Mouse (Mus musculus) 416B (cell line): Measurements from ENCODE around the gene Sall4.

ENCODE experiments used
- DNase-seq: peaks from one replicate; pipeline ENCODE4 v3.0.0; 2011; ENCODE audit warnings: low read depth

The Sall4 gene

DNA sequence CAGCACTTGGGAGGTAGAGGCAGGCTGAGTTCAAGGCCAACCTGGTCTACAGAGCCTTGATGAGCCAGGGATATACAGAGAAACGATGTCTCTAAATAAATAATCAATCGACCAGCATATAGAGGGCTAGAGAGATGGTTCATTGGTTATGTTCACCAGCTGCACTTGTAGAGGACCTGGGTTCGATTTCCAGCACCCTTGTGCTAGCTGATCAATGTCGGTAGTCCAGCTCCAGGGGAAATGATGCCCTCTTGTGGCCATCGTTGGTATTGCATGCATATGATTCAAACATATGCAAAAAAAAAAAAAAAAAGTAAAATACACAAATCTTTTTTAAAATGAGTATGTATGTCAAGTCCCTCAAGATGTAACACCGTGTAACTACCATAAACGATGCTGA lies 25.1 kb downstream of the Sall4 start:
- DNase-seq, result peak; percentile 8

DNA sequence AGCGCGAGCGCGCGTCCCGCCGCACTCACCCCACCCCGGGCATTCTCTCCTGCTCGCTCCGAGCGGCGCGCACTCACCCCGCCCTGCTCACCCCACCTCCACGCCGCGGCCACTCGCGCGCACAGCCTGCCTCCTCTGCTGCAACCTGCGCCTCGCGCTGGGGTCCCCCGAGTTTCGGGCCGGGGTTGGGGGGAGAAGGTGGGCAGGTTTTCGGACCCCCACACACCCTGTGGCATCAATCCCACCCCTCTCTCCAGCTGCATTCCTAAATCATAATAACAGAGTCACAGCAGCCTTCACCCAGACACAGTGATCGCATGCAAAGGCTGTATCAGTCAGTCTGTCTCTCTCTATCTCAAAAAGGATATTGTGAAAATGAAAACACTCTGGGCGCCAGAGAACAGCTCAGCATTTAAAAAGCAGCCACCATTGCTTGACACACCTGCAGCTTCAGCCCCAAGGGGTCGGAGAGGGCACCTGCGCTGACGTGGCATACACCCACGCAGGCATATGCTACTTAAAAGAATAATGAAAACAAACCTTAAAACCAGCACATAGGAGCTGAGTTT lies 25.6 kb downstream of the Sall4 start, which contains the start of gene Atp9a:
Atp9a (minus strand) TSS at position 351 of the 569 bp plus-strand sequence.
- DNase-seq, result no peak

GRCm38 (mm10) chr2:168741273-168742058 lies 26.3 kb downstream of the Sall4 start:
- no peak for DNase-seq

DNA sequence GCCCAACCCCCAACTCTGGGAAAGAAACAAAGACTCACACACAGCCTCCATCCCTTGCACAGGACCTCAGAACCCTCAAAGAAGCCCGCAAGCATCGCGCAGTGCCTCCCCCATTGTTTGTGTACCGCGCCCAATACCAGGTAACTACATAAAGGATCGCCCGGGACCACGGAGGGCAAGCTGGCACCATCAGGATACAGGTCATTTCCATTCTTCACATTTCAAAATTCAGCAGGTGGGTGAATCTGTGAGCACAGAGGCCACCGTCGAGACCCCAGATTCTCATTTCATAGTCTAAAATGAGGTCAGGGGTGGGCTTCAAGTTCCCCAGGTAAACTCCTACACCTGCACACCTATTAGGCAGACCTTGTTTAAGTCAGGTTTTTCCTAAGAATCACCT lies 27.2 kb downstream of the Sall4 start:
- DNase-seq, result no peak

DNA sequence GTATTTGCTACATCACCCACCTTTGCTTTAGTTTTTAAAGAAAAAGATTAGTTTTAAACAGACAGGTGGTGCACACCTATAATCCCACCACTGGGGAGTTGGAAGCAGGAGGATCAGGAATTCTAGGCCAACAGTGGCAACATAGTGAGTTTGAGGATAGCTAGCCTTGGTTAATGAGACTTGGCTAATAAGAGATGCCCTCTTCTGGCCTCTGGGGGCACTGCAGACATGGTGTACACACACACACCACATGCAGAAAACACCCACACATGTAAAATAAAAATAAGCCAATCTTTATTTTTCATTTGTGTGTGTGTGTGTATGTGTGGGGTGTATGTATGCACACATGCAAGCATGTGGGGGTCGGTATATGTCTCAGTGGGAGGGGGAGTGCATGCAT lies 28.9 kb downstream of the Sall4 start:
- no peak for DNase-seq

GRCm38 (mm10) chr2:168737878-168738277 lies 29.9 kb downstream of the Sall4 start:
- no peak for DNase-seq

GRCm38 (mm10) chr2:168734023-168734422 lies 33.7 kb downstream of the Sall4 start:
- DNase-seq, result no peak

- DNase-seq, result no peak
Observed at GRCm38 (mm10) chr2:168731258-168731657, 36.5 kb downstream of the Sall4 start.

DNA sequence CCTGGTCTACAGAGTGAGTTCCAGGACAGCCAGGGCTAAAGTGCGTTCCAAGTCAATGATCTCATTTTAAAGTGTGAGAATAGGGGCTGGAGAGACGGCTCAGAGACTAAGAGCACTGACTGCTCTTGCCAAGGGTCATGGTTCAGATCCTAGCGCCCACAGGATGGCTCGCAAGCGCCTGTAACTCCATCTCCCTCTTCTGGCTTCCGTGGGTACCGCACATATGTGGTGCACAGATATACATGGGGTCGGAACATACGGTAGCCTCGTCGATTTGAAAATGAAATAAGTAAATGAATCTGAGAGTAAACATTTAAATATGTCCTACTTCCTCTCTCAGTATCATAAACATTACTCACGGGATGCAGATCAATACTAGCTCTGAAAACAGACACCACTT lies 38.0 kb downstream of the Sall4 start:
- no peak for DNase-seq

DNA sequence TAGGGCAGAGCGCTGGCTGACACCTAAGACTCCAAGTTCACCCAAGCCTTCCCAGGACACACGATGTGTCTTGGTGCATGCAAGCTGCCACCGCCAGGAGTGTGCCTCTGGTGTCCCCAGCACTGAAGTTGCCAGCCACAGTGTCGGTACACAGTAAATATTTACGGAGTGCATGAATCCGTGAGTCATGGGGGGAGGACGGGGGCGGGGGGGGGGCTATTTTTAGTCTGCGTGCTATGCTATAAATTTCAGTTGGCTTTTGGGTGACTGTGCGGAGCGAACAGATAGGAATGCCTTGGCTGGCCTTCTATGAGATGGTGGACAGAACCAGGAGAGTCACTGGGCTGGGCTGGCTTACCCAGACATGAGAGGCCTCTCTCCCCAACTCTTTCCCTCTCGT lies 39.7 kb downstream of the Sall4 start:
- DNase-seq, result no peak

DNA sequence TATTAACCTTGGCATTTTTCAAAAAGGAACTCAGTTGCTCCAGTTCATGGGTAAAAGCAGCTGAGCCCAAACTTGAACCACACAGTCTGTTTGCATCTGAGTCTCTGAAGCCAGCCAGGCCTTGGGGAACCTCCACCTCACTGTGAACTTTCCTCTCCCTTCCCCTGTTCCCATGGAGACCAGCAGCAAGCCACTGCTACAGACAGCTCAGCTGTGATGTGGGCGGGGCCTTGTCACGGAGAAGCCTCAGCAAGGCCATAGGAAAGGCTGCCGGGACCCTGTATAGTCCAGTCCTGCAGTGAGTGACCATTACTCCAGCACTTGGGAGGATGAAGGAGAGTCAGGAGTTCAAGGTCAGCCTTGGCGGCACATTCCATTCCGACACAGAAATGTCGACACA lies 41.7 kb downstream of the Sall4 start:
- DNase-seq, result no peak

- no peak for DNase-seq
Observed at GRCm38 (mm10) chr2:168721313-168721712, 46.4 kb downstream of the Sall4 start.

- DNase-seq, result no peak
Observed at GRCm38 (mm10) chr2:168719742-168720141, 48.0 kb downstream of the Sall4 start.

- no peak for DNase-seq
Observed at GRCm38 (mm10) chr2:168718735-168719134, 49.0 kb downstream of the Sall4 start.

DNA sequence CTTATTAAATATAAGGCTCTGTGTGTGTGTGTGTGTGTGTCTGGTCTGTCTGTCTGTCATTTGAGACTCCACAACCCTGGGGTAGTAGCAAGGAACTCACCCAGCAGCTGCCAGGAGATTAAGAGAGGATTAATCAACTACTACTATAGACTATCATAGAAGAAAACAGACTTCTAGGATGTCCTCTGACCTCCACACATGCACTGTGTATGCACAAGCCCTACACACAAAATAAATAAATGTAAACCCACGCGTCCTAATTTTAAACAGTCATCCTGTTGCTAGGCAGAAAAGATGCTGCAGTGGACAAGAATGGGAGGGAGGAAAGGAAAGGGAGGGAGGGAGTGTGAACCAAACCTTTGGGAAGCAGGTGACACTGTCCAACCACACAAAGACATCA lies 49.5 kb downstream of the Sall4 start:
- no peak for DNase-seq

GRCm38 (mm10) chr2:168712199-168713176 lies 55.3 kb downstream of the Sall4 start:
- DNase-seq, result no peak

- no peak for DNase-seq
Observed at GRCm38 (mm10) chr2:168710979-168711378, 56.8 kb downstream of the Sall4 start.

DNA sequence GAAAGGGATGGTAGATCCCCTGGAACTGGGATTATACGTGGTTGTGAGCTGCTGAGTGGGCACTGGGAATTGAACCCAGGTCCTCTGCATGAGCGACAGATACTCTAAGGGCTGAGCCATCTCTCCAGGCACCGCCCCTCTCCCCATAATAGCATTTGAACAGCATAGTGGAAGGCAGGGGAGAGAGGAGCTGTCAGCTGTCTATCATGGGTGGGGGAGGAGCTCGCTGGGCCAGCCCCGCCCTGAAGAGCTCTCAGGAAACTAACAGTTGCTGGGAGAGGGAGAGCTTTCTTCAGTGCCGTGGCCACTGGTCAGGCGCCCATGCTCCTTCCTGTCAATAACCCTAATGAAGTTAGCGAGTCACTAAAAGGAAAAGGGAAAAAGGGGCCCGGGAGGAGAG lies 60.0 kb downstream of the Sall4 start:
- DNase-seq, result peak; percentile 56

GRCm38 (mm10) chr2:168702266-168702665 lies 65.5 kb downstream of the Sall4 start:
- no peak for DNase-seq
